ENCODE assay signal across 9 mouse cellular contexts in the genomic region with DNA sequence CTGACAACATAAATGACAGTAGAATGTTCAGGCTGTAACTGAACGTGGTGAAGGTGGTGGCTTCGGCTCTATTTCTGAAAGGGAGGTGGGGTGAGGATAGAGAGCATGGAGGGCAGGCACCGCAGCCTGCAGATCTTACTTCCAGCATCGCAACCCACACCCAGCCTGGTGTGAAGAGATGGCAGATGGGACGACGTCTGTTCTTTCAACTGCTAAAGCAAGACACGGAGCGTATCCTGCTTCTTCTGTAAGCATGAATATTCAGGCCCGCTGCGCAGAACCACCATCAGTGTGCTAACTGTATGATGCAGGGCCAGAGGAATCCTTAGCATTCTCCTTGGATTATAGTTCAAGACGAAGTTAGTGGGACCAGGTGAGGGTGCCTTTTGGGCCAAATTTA.
DNase-seq lines count a peak whose midpoint lies in the region; ATAC-seq and TF ChIP-seq lines count a peak whose summit lies in the region.
"Had no signal": no experiment of that assay in that cellular context is flagged by ENCODE, and none has a peak within 500 bp of the region (broad histone marks: within the 10 kb centered on the region; RNA-seq: fewer than 3 reads in every experiment).

No protein-coding gene starts in this region.

- TF ChIP-seq CTCF in cerebellum, adult 2 months (IDR thresholded peaks at IDR 0.05; ENCODE audit: borderline replicate concordance, insufficient read depth, low read depth, low read length), result no peak

- TF ChIP-seq POLR2A in cerebellum, adult 2 months (IDR thresholded peaks at IDR 0.05; ENCODE audit: borderline replicate concordance, insufficient read depth, low read length), result no peak

- H3K4me3 ChIP-seq in cerebellum, adult 2 months (replicated peaks; ENCODE audit: insufficient read depth, low read depth, low read length), result no peak overlapping the region

- H3K27me3 ChIP-seq in cerebellum, adult 2 months (ENCODE audit: control insufficient read depth, insufficient read depth, low read length), result no peaks in the 10 kb centered on the region

- H3K4me1 ChIP-seq in cerebellum, adult 2 months (ENCODE audit: control insufficient read depth, insufficient read depth, low read length), result no peaks in the 10 kb centered on the region; the same call in none of the 2 replicates

- H3K27ac ChIP-seq in cerebellum, adult 2 months (ENCODE audit: insufficient read depth, low read length), result no peak overlapping the region
- H3K27ac ChIP-seq: stomach, postnatal 0 days had no signal

- intact Hi-C loops in left cerebral cortex, postnatal 10 days (cut with DNase I), result no loop called here

- WGBS in cerebellum, adult 2 months, result 52% methylated on average over 11 of the region's 11 CpGs

- ATAC-seq in cerebellum, adult (ENCODE audit: insufficient number of reproducible peaks, low FRiP score, low TSS enrichment), result no peak
- ATAC-seq in megakaryocyte-erythroid progenitor cell, adult 5-6 weeks (replicated peaks; ENCODE audit: low FRiP score, low TSS enrichment, poor library complexity, severe bottlenecking), result no peak
- no peak for ATAC-seq in monocyte, adult 5-6 weeks (replicated peaks; ENCODE audit: insufficient number of reproducible peaks, low FRiP score, low TSS enrichment, poor library complexity, severe bottlenecking)

- peak; percentile 33 to 51 for DNase-seq in cerebellum, adult 2 months
- DNase-seq in brain, embryonic 18.5 days (ENCODE audit: low read depth, low spot score), result peak; percentile 73
- DNase-seq in frontal cortex, postnatal 36 days (ENCODE audit: low spot score in 2 of 2), result peak; percentile 82 to 94
- DNase-seq in left cerebral cortex, postnatal 10 days (ENCODE audit: extremely low spot score in 1 of 2, low spot score in 2 of 2), result peak; percentile 55 to 83
- no peak for DNase-seq in lung, postnatal 36 days
